Mouse (Mus musculus): ENCODE measurements around the gene Rnd2.

DNA sequence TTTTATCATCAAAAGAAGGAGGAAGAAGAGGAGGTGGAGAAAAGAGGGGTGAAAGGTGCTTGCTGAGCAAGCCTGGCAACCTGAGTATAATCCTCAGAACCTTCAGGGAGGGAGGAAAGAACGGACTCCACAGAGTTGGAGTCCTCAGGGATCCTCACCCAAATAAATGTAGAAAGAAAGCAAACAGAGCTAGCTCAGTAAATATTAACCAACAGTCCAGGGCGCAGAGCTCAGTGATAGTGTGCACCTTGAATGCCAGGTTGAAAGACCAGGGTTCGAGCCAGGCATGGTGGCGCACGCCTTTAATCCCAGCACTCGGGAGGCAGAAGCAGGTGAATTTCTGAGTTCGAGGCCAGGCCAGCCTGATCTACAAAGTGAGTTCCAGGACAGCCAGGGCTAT, 9.2 kb upstream of the Rnd2 start:
- TF ChIP-seq POLR2A (IDR thresholded peaks at IDR 0.05; ENCODE audit: borderline replicate concordance, control insufficient read depth, low read depth, low read length) (no peak), CTCF (IDR thresholded peaks at IDR 0.05; ENCODE audit: control insufficient read depth, insufficient read depth, low read length) (no peak)

Data from bone marrow, adult 2 months (tissue).